Mouse (Mus musculus): ENCODE data around the gene Zfand4.
A peak's percentile ranks its signal among the peaks of the same experiment; 100 is the strongest.
"Not testable (repeated sequence)": the region's sequence is repeated elsewhere in the genome, so short reads cannot be mapped to it uniquely, and the experiment has no call there.

The Zfand4 gene

DNA sequence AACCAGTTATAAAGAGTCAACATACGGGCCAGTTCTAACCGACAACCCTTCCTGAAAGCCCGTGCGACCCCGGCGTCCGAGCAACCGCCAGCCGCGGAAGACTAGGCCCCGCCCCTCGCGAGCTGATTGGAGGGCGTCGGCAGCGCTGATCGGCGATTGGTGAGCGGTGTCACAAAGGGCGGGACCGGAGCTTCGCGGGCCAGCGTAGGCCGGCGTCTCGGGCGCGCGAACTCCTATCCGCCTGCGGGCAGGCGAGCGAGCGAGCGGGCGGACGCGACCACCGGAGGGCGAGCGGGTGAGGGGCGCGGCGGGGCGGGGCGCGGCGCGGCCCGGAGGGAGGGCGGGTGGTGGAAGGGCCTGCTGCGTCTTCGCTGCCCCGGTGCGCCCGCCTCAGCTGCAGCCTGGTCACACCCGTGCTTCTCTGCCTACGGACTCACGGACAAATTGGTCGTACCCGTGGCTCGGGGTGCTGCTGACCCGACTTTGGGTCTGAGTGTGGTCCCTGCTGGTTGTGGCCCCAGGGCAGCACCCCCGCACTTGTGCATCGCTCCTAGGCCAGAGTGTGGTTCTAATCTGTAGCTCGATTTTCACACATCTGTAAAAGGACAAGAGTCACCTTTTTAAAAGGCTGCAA is at the start of gene Zfand4:
TSS of gene Zfand4 (plus strand) at position 205 of the 634 bp plus-strand sequence.
- DNase-seq (ENCODE audit: low spot score) = peak; percentile 73

GRCm38 (mm10) chr6:116227767-116228166 is 36.3 kb upstream of the Zfand4 start:
- no peak for DNase-seq (ENCODE audit: low spot score)

DNA sequence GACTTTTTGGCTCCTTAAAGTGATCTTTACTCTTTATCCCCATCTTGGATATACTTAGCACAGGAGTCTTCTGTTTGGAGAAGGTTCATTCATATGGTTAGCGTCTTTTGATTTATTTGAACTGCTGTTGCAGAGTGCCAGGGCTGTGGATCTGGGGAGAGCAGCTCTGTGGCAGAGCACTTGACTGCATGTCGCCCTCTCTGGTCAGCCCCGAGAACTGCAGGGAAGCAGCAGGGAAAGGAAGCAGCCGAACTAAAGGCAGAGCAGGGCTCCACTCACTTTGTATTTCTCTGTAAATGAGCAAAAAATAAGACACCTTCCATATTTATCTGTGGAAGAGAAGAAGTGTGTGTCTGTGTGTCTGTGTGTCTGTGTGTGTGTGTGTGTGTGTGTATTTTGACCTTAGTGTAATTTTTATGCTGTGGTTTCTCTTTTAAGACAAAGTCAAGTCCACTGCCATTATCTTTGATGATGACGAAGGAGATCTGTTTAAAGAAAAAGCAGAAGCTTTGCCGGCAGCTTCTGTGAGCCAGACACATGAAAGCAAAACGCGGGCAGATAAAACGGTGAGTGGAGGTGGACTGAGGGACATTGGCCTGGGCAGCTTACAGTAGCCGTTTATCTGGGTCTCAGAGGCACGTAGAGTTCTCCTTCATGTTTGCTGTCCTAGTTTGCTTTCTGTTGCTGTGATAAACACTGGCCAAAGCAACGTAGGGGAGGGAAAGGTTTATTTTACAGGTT is 35.1 kb upstream of the Zfand4 start:
- no peak for DNase-seq (ENCODE audit: low spot score)

DNA sequence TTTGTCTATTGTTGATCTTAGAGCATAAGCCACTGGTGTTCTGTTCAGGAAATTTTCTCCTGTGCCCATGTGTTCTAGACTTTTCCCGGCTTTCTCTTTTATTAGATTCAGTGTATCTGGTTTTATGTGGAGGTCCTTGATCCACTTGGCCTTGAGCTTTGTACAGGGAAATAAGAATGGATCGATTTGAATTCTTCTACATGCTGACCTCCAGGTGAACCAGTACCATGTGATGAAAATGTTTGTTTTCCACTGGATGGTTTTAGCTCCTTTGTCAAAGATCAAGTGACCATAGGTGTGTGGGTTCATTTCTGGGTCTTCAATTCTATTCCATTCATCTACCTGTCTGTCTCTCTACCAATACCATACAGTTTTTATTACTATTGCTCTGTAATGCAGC is 29.2 kb upstream of the Zfand4 start:
- not testable (repeated sequence) for DNase-seq (ENCODE audit: low spot score)

- no peak for DNase-seq (ENCODE audit: low spot score)
Observed at GRCm38 (mm10) chr6:116235336-116235735, 28.7 kb upstream of the Zfand4 start.

DNA sequence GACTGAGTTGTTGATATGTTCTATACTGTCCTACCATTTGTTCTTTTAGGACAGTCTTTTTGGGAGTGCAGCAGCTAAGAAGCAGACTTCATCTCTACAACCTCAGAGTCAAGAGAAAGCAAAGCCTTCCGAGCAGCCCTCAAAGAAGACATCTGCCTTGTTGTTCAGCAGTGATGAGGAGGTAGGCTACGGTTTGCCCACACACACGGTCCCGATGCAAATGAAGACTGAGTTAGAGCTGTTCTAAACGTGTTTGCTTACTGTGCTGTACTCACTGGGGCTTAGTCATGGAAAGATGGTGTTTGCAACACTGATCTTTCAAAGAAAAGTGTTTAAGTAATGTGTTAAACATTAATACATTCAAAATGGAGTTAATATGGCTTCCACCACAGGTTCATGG is 25.9 kb upstream of the Zfand4 start:
- DNase-seq (ENCODE audit: low spot score) = no peak

DNA sequence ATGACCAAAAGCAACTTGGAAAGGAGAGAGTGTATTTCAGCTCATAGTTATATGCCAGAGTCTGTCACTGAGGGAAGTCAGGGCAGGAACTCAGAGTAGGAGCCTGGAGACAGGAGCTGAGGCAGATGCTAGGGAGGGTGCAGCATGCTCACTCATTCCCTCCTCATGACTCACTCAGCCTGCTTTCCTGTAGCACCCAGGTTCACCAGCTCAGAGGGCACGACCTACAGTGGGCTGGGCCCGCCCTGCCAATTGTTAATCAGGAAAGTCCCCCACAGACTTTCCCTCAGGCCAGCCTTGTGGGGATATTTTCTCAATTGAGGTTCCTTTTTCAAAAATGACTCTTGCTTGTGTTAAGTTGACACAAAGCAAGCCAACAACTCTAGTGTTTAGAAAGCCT is 23.7 kb upstream of the Zfand4 start:
- DNase-seq (ENCODE audit: low spot score) = no peak

GRCm38 (mm10) chr6:116259649-116260048 is 4.4 kb upstream of the Zfand4 start:
- DNase-seq (ENCODE audit: low spot score) = no peak

DNA sequence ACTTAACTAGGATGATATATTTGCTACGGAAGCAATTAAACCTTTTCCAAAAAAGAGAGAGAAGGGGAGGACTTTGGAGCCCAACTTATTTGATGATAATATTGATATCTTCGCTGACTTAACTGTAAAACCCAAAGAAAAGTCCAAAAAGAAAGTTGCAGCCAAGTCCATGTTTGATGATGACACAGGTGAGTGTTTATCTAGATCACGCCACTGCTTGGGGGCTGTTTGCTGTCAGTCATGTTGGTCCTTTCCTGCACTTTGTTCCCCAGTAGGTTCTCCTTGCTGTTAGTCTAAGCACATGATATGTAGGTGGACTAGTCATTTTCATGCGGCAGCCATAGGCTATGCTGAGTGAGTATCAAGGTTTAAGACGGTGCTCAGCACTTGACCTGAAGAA is 3.5 kb upstream of the Zfand4 start:
- DNase-seq (ENCODE audit: low spot score) = no peak

GRCm38 (mm10) chr6:116262824-116263223 is 1.2 kb upstream of the Zfand4 start:
- DNase-seq (ENCODE audit: low spot score) = no peak

GRCm38 (mm10) chr6:116264836-116265235 is 814 bp downstream of the Zfand4 start:
- DNase-seq (ENCODE audit: low spot score) = no peak

GRCm38 (mm10) chr6:116265603-116266002 is 1.6 kb downstream of the Zfand4 start:
- DNase-seq (ENCODE audit: low spot score) = no peak

DNA sequence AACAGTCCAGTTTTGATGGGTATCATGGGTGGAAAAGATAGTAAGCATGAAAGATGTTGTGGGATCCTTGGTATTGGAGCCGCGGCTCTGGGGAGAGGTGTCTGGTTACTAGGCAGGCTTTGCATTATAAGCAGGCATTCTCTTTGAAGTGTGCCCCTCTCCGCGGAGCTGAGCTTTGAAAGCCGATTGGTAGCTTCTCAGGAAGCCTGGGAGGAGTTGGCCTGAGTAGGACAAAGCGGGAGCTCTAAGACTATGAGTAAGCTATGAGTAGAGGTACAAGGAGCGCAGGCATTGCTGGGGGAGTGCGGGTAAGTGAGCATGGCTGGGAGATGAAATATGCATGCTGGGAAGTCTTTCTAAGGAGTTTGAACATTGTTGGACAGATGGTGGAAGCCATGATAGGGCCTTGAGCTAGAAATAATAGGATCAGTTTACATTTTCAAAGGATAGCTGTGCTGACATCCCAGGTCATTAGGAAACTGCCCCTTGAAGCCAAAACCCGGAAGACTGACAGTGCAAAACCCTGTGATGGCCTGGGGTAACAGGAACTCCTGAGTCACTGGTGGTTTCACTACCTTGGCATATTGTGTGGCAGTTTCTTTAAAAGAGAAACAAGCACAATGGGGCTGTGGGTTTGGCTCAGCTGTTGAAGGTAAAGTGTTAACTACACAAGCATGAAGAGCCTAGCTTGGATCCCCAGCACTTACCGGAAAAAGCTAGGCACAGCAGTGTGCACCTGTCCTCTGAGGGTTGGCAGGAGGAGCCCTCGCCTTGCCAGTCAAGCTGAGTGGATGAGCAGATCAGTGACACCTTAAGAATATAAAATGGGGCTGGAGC is 2.5 kb downstream of the Zfand4 start:
- DNase-seq (ENCODE audit: low spot score) = no peak

- DNase-seq (ENCODE audit: low spot score) = no peak
Observed at GRCm38 (mm10) chr6:116267110-116267423, 3.0 kb downstream of the Zfand4 start.

DNA sequence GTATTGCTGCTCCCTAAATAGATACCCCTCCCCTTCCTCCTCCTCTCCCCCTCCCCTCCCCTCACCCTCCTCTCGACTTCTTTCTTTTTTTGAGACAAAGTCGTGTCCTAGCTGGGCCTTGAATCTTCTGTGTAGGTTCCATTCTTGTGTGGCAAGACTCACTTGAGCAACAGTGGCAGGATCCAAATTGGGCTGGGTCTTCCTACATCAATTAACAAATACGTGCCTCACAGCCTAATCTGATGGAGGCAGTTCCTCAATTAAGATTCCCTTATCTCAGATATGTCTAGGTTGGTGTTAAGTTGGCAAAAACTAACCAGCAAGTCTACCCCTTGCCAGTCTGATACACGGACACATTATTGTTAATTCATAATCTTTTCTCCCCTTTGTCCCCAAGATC is 11.7 kb downstream of the Zfand4 start:
- DNase-seq (ENCODE audit: low spot score) = no peak

DNA sequence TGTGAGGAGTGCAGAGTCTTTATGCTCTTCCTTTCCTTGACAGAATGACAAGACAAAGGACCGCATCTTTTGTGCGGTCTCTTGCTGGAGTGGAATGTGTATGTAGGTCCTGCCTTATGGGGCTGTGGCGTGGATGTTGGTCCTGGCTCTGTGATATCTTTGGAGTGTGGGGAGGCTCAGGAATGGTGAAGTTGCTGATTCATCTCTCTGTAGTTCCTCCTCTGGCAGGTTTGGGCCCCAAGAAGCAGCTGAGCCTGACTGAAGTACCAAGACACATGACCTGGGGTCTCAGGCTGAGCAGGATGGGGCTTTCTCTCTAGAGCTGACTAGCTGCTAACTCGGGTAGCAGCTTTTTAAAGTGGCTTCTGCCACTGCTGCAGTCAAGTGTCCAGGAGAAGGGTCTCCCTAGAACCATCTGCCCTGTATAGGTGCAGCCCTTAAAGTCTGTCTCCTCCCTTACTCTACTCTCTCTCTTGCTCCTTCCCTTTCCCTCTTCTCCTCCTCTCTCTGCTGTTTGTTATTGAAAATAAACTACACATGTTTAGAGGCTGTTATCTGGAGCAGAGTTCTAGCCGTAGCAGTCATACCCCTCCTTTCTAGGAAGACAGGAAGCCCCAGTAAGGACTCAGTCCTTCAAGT is 14.8 kb downstream of the Zfand4 start:
- no peak for DNase-seq (ENCODE audit: low spot score)

GRCm38 (mm10) chr6:116281014-116281413 is 17.0 kb downstream of the Zfand4 start:
- no peak for DNase-seq (ENCODE audit: low spot score)

GRCm38 (mm10) chr6:116282546-116282945 is 18.5 kb downstream of the Zfand4 start:
- DNase-seq (ENCODE audit: low spot score) = no peak

GRCm38 (mm10) chr6:116283280-116283679 is 19.3 kb downstream of the Zfand4 start:
- no peak for DNase-seq (ENCODE audit: low spot score)

DNA sequence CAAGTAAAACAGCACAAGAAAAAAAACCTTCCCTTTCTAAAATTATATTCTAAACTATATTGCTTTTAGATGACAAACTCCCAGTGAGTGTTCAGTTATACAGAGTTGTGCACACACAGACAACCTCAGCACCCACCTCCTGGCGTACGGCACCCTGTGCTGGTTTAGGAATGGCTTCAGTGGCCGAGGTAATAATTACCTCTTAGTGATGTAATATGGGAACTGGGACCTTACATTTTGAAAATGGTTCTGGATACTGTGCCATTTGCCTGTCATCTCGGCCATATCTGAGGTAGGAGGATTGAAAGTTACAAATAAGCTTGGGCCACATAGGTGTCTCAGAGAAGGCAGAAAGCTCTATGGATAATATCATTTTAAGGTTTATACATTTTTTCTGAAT is 22.3 kb downstream of the Zfand4 start:
- no peak for DNase-seq (ENCODE audit: low spot score)

DNA sequence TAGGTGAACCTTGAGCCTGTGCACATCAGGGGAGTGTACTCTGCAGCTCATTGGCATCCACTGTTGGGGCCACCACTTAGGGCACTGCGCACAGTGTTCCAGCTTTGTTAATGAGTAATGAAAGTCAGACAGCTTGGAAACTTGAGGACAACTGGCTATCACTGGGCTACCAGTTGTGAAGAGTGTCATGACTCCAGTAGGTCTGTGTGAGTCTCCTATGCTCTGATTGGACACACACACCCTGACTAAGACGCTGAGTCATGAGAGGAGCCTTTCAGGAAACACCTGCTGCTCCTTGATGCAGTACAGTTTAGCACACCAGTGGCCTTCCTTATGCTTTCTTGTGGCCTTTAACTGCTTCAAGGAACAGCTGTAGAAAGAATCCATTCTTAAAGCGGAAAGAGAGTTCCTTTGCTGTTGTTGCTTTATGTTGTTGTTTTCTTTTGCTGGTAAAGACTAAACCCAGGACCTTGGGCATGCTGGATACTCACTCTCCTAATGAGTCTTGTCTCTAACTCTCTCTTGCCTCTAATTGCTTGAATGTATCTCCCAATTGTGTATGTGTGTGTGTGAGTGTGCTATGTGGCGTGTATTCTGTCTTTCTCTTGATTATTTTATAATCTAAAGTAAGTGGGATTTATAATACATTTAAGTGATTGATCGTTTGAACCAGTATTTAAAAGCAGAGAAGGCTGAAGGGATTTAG is 23.0 kb downstream of the Zfand4 start:
- no peak for DNase-seq (ENCODE audit: low spot score)

- DNase-seq (ENCODE audit: low spot score) = no peak
Observed at GRCm38 (mm10) chr6:116311411-116311810, 47.4 kb downstream of the Zfand4 start.

Measured in urinary bladder, postnatal 10 days (tissue).